Mouse (Mus musculus) C2C12 (cell line): Measurements from ENCODE around the gene Prkab2. TPM values are rescaled to one million over a fixed set of nuclear protein-coding genes. Genes with fewer than 3 reads are reported as not detected.

Experiments
- H3K27me3 ChIP-seq: one replicate; pipeline ENCODE4 v1.6.1; 2011; ENCODE audit not compliant: control insufficient read depth, insufficient read depth, insufficient read length
- H3K36me3 ChIP-seq: one replicate; pipeline ENCODE4 v1.6.1; 2011; ENCODE audit not compliant: control insufficient read depth, insufficient read depth
- H3K4me3 ChIP-seq: one replicate; pipeline ENCODE4 v1.5.1; 2011; ENCODE audit warnings: mild to moderate bottlenecking, control low read depth; ENCODE audit not compliant: poor library complexity, insufficient read depth, severe bottlenecking
- H3K79me2 ChIP-seq: one replicate; pipeline ENCODE4 v1.6.1; 2011; ENCODE audit not compliant: control insufficient read depth, insufficient read depth
- H3K79me3 ChIP-seq: one replicate; pipeline ENCODE4 v1.6.1; 2011; ENCODE audit warnings: low read depth, control low read depth
- H3ac ChIP-seq: one replicate; pipeline ENCODE3; 2011; ENCODE audit warnings: low read depth; ENCODE audit not compliant: control insufficient read depth, insufficient read length
- CEBPB ChIP-seq: IDR thresholded peaks from one replicate; pipeline ENCODE4 v1.6.1; 2011; ENCODE audit warnings: low read depth, mild to moderate bottlenecking, control low read depth, moderate library complexity
- CTCF ChIP-seq: IDR thresholded peaks from one replicate; pipeline ENCODE4 v1.5.1; 2011; ENCODE audit not compliant: control insufficient read depth, insufficient read depth, insufficient read length
- FOSL1 ChIP-seq: IDR thresholded peaks from one replicate; pipeline ENCODE4 v1.8.0; 2011; ENCODE audit warnings: mild to moderate bottlenecking, low read length; ENCODE audit not compliant: poor library complexity, insufficient read depth, severe bottlenecking
- MAX ChIP-seq: IDR thresholded peaks from one replicate; pipeline ENCODE4 v1.6.1; 2011; ENCODE audit warnings: mild to moderate bottlenecking, control low read depth
- MYOD1 ChIP-seq: IDR thresholded peaks from one replicate; pipeline ENCODE4 v1.6.1; 2011; ENCODE audit warnings: low read depth; ENCODE audit not compliant: control insufficient read depth, insufficient read length
- MYOG ChIP-seq: IDR thresholded peaks from one replicate; pipeline ENCODE4 v1.6.1; 2011; ENCODE audit not compliant: control insufficient read depth, insufficient read length; ENCODE audit errors: extremely low read depth
- USF1 ChIP-seq: IDR thresholded peaks from one replicate; pipeline ENCODE4 v1.6.1; 2011; ENCODE audit warnings: low read depth, mild to moderate bottlenecking, control low read depth, moderate library complexity
- polyA plus RNA-seq: library from polyadenylated mRNA; unstranded; fragments of >200 nt; fragmentation: generic; extraction: Trizol; gene quantifications from one replicate; pipeline ENCODE4 v1.2.1, GENCODE M21; 2012; ENCODE audit warnings: missing spikeins

The Prkab2 gene
- polyA plus RNA-seq, 1 experiment: 5.6 TPM

- Histone ChIP-seq H3ac (no peak overlapping the region), H3K4me3 (no peak overlapping the region), H3K27me3 (no peaks in the 10 kb centered on the region), H3K36me3 (no peaks in the 10 kb centered on the region), H3K79me3 (no peaks in the 10 kb centered on the region), H3K79me2 (no peaks in the 10 kb centered on the region)
- TF ChIP-seq MYOG (no peak), CEBPB (no peak), FOSL1 (no peak), CTCF (no peak), MAX (no peak), MYOD1 (no peak)
Observed at GRCm38 (mm10) chr3:97642001-97642400, 16.0 kb upstream of the Prkab2 start.

- Histone ChIP-seq H3K27me3 (no peaks in the 10 kb centered on the region), H3K4me3 (no peak overlapping the region), H3K79me2 (no peaks in the 10 kb centered on the region), H3ac (no peak overlapping the region), H3K79me3 (no peaks in the 10 kb centered on the region), H3K36me3 (no peaks in the 10 kb centered on the region)
- TF ChIP-seq MYOD1: no peak
- TF ChIP-seq CTCF: no peak
- TF ChIP-seq FOSL1: no peak
- TF ChIP-seq MAX: no peak
- no peak for TF ChIP-seq USF1
- TF ChIP-seq CEBPB: no peak
- TF ChIP-seq MYOG: no peak
Observed at GRCm38 (mm10) chr3:97648518-97648917, 9.5 kb upstream of the Prkab2 start.

- Histone ChIP-seq H3K36me3 (no peaks in the 10 kb centered on the region), H3K27me3 (no peaks in the 10 kb centered on the region), H3ac (no peak overlapping the region), H3K79me3 (no peaks in the 10 kb centered on the region), H3K4me3 (no peak overlapping the region), H3K79me2 (no peaks in the 10 kb centered on the region)
- TF ChIP-seq MAX: no peak
- TF ChIP-seq USF1: no peak
Observed at GRCm38 (mm10) chr3:97649022-97649421, 9.0 kb upstream of the Prkab2 start.

- H3ac ChIP-seq: no peak overlapping the region
- H3K79me2 ChIP-seq: no peaks in the 10 kb centered on the region
- no peak for TF ChIP-seq MYOD1
- TF ChIP-seq USF1: no peak
- TF ChIP-seq MAX: no peak
- no peak for TF ChIP-seq FOSL1
- no peak for TF ChIP-seq CTCF
- no peaks in the 10 kb centered on the region for H3K36me3 ChIP-seq
- H3K79me3 ChIP-seq: no peaks in the 10 kb centered on the region
- no peaks in the 10 kb centered on the region for H3K27me3 ChIP-seq
- H3K4me3 ChIP-seq: no peak overlapping the region
Observed at GRCm38 (mm10) chr3:97649469-97649868, 8.5 kb upstream of the Prkab2 start.

GRCm38 (mm10) chr3:97651604-97652003 is 6.4 kb upstream of the Prkab2 start:
- no peak for TF ChIP-seq CTCF
- TF ChIP-seq CEBPB: no peak
- TF ChIP-seq USF1: no peak
- TF ChIP-seq MYOG: no peak
- TF ChIP-seq MYOD1: no peak
- no peak for TF ChIP-seq MAX
- no peak for TF ChIP-seq FOSL1
- no peaks in the 10 kb centered on the region for H3K27me3 ChIP-seq

GRCm38 (mm10) chr3:97653781-97654180 is 4.2 kb upstream of the Prkab2 start:
- H3K4me3 ChIP-seq: no peak overlapping the region
- H3K79me2 ChIP-seq: peaks cover 2% of the 10 kb centered on the region
- no peaks in the 10 kb centered on the region for H3K36me3 ChIP-seq
- no peaks in the 10 kb centered on the region for H3K27me3 ChIP-seq
- TF ChIP-seq FOSL1 (no peak), MYOG (no peak), MYOD1 (no peak), MAX (no peak), CEBPB (no peak), CTCF (no peak), USF1 (no peak)
- H3K79me3 ChIP-seq: no peaks in the 10 kb centered on the region
- H3ac ChIP-seq: no peak overlapping the region

More at GRCm38 (mm10) chr3:97651604-97652003, 6.4 kb upstream of the Prkab2 start:
- no peak overlapping the region for H3ac ChIP-seq
- H3K79me2 ChIP-seq: no peaks in the 10 kb centered on the region
- H3K4me3 ChIP-seq: no peak overlapping the region
- no peaks in the 10 kb centered on the region for H3K36me3 ChIP-seq
- no peaks in the 10 kb centered on the region for H3K79me3 ChIP-seq
